Mouse (Mus musculus): ENCODE data around the gene Trpm2.

DNA sequence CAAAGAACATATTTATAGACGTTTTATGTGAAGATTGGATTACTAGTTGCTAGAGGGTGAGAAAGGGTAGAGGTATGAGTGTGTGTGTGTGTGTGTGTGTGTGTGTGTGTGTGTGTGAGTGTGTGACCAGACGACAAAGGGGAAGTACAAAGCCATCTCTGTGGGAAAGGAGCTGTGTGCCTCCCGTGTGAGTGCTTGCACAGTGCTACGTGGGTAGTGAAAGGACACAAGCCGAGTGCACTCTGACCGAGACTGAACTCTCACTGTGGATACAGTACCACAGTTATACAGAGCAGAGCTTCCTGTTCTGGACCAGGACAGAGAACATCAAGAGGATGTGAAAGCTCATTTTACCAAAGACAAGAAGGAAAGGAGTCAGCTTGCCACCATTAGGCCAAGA, 6.4 kb downstream of the Trpm2 start:
- TF ChIP-seq CTCF (IDR thresholded peaks at IDR 0.05; ENCODE audit: extremely low read depth, insufficient read depth, insufficient read length, insufficient replicate concordance) (no peak), POLR2A (IDR thresholded peaks at IDR 0.05; ENCODE audit: low read depth, low read length) (no peak)

All from spleen, adult 2 months (tissue).